Mouse (Mus musculus): ENCODE measurements around the gene Reg4.

- TF ChIP-seq CTCF (IDR thresholded peaks at IDR 0.05; ENCODE audit: low read depth, low read length): no peak
- TF ChIP-seq POLR2A (IDR thresholded peaks at IDR 0.05; ENCODE audit: extremely low read depth, insufficient read depth, low read length): no peak
These were observed 43.6 kb upstream of the Reg4 start for GRCm38 (mm10) chr3:98178340-98178739.
